Mouse (Mus musculus) CH12.LX (cell line): Measurements from ENCODE around the gene Gm49325. TPM values are rescaled to one million over a fixed set of nuclear protein-coding genes. Genes with fewer than 3 reads are reported as not detected.

ENCODE experiments used
- DNase-seq: peaks from one replicate; pipeline ENCODE4 v3.0.0-alpha.2; 2013; ENCODE audit errors: extremely low read depth
- H3K27ac ChIP-seq: 2 replicates; pipeline ENCODE4 v1.5.1; 2012; ENCODE audit warnings: low read depth, mild to moderate bottlenecking, control low read depth, moderate library complexity; ENCODE audit not compliant: insufficient read depth
- H3K27me3 ChIP-seq: replicated peaks from 2 replicates; pipeline ENCODE3; 2012; ENCODE audit warnings: inconsistent platforms
- H3K36me3 ChIP-seq, 2 experiments: replicated peaks in 1 of 2; 2 replicates each; pipeline versions ENCODE3 to v1.6.1; 2012; ENCODE audit warnings: inconsistent platforms in 1 of 2, low read length in 1 of 2, mild to moderate bottlenecking in 1 of 2, mixed read lengths in 1 of 2, moderate library complexity in 1 of 2; ENCODE audit not compliant: control insufficient read depth in 1 of 2, insufficient read depth in 1 of 2
- H3K4me1 ChIP-seq, 2 experiments: 2 replicates each; pipeline ENCODE4 v1.6.1; 2012; ENCODE audit warnings: inconsistent platforms in 1 of 2, moderate library complexity in 1 of 2; ENCODE audit not compliant: insufficient read depth in 2 of 2, control insufficient read depth in 1 of 2
- H3K4me2 ChIP-seq: 2 replicates; pipeline ENCODE4 v1.6.1; 2012; ENCODE audit warnings: low read depth, mild to moderate bottlenecking, control low read depth; ENCODE audit not compliant: poor library complexity, insufficient read depth, severe bottlenecking
- H3K4me3 ChIP-seq, 3 experiments: fragments of 150-350 bp in 1 of 3; sonication (generic) in 1 of 3; replicated peaks in 1 of 3; 2 replicates each; pipeline versions ENCODE3 to v1.5.1; 2011 to 2012; ENCODE audit warnings: low read depth in 2 of 3, low read length in 2 of 3, mild to moderate bottlenecking in 2 of 3, moderate library complexity in 2 of 3, control low read depth in 1 of 3, improper control_type of control experiment in 1 of 3, inconsistent platforms in 1 of 3, mixed read lengths in 1 of 3; ENCODE audit not compliant: poor library complexity in 1 of 3
- H3K79me2 ChIP-seq: replicated peaks from 2 replicates; pipeline ENCODE4 v1.6.1; 2012; ENCODE audit warnings: mild to moderate bottlenecking, moderate library complexity; ENCODE audit not compliant: control insufficient read depth, poor library complexity, insufficient read depth, severe bottlenecking; ENCODE audit errors: extremely low read depth
- H3K9ac ChIP-seq: 2 replicates; pipeline ENCODE4 v1.6.1; 2012; ENCODE audit warnings: low read depth, mild to moderate bottlenecking, control low read depth, moderate library complexity; ENCODE audit not compliant: insufficient read depth
- H3K9me3 ChIP-seq: replicated peaks from 2 replicates; pipeline ENCODE3; 2012; ENCODE audit warnings: low read length, inconsistent platforms, mixed read lengths
- CHD1 ChIP-seq: IDR thresholded peaks from 2 replicates; pipeline ENCODE4 v1.6.1; 2012; ENCODE audit warnings: low read depth, low read length, improper control_type of control experiment, inconsistent platforms
- CHD2 ChIP-seq: IDR thresholded peaks from 2 replicates; pipeline ENCODE4 v1.6.1; 2011; ENCODE audit warnings: low read length, improper control_type of control experiment
- CTCF ChIP-seq, 2 experiments: IDR thresholded peaks in 1 of 2; conservative IDR thresholded peaks in 1 of 2; 2 replicates each; pipeline ENCODE4 v1.5.1; 2011 to 2012; ENCODE audit warnings: low read depth in 2 of 2, low read length in 2 of 2, improper control_type of control experiment in 1 of 2, inconsistent platforms in 1 of 2, mild to moderate bottlenecking in 1 of 2, moderate library complexity in 1 of 2
- EP300 ChIP-seq: IDR thresholded peaks from 2 replicates; pipeline ENCODE4 v1.6.1; 2011; ENCODE audit warnings: low read length, improper control_type of control experiment
- HCFC1 ChIP-seq: IDR thresholded peaks from 2 replicates; pipeline ENCODE4 v1.6.1; 2012; ENCODE audit warnings: low read depth, mild to moderate bottlenecking, inconsistent platforms, low read length, improper control_type of control experiment
- IRF4 ChIP-seq: IDR thresholded peaks from 2 replicates; pipeline ENCODE4 v1.6.1; 2014; ENCODE audit warnings: low read depth, mild to moderate bottlenecking, inconsistent platforms, low read length, improper control_type of control experiment
- JUN ChIP-seq: IDR thresholded peaks from 2 replicates; pipeline ENCODE4 v1.6.1; 2011; ENCODE audit warnings: low read depth, mild to moderate bottlenecking, low read length, improper control_type of control experiment, moderate library complexity; ENCODE audit not compliant: insufficient read depth
- MAX ChIP-seq: IDR thresholded peaks from 2 replicates; pipeline ENCODE4 v1.6.1; 2011; ENCODE audit warnings: low read length, improper control_type of control experiment
- MAZ ChIP-seq: IDR thresholded peaks from 2 replicates; pipeline ENCODE4 v1.6.1; 2012; ENCODE audit warnings: low read depth, mild to moderate bottlenecking, inconsistent platforms, low read length, improper control_type of control experiment, moderate library complexity
- MEF2A ChIP-seq: IDR thresholded peaks from 2 replicates; pipeline ENCODE4 v1.6.1; 2014; ENCODE audit warnings: low read depth, mild to moderate bottlenecking, inconsistent platforms, low read length, improper control_type of control experiment, borderline replicate concordance
- MXI1 ChIP-seq: IDR thresholded peaks from 2 replicates; pipeline ENCODE4 v1.6.1; 2011; ENCODE audit warnings: mild to moderate bottlenecking, low read depth, low read length, improper control_type of control experiment
- MYC ChIP-seq: IDR thresholded peaks from 2 replicates; pipeline ENCODE4 v1.6.1; 2011; ENCODE audit warnings: low read depth, mild to moderate bottlenecking, improper control_type of control experiment, low read length
- PAX5 ChIP-seq: IDR thresholded peaks from 2 replicates; pipeline ENCODE4 v1.6.1; 2012; ENCODE audit warnings: low read length, inconsistent platforms, mixed read lengths
- SIN3A ChIP-seq: IDR thresholded peaks from 2 replicates; pipeline ENCODE4 v1.6.1; 2012; ENCODE audit warnings: low read length, improper control_type of control experiment, inconsistent platforms
- SMC3 ChIP-seq: IDR thresholded peaks from 2 replicates; pipeline ENCODE4 v1.6.1; 2011; ENCODE audit warnings: low read depth, low read length, improper control_type of control experiment
- UBTF ChIP-seq: IDR thresholded peaks from 2 replicates; pipeline ENCODE4 v1.6.1; 2012; ENCODE audit warnings: low read depth, mild to moderate bottlenecking, inconsistent platforms, low read length, improper control_type of control experiment, moderate library complexity
- ZC3H11A ChIP-seq: IDR thresholded peaks from 2 replicates; pipeline ENCODE4 v1.6.1; 2012; ENCODE audit warnings: low read depth, mild to moderate bottlenecking, inconsistent platforms, low read length, improper control_type of control experiment
- ZMIZ1 ChIP-seq: IDR thresholded peaks from 2 replicates; pipeline ENCODE4 v1.6.1; 2012; ENCODE audit warnings: low read depth, mild to moderate bottlenecking, inconsistent platforms, low read length, improper control_type of control experiment
- dilution Hi-C: fragments of 300-500 bp; cut with MboI; formaldehyde crosslinking; loops from 2 replicates; pipeline ENCODE4 v1.14.3; 2020; ENCODE audit warnings: low sequenced_read_pairs; ENCODE audit not compliant: extremely low pct_unique_long_range_greater_than_20kb, extremely low pct_ligation_motif_present
- in situ Hi-C: fragments of 300-500 bp; cut with MboI; formaldehyde crosslinking; loops from 3 replicates; pipeline ENCODE4 v1.14.3; 2019; ENCODE audit warnings: low sequenced_read_pairs, low pct_ligation_motif_present, low pct_unique_long_range_greater_than_20kb, mixed read lengths
- polyA plus RNA-seq: library from polyadenylated mRNA; unstranded; fragments of >175 nt; gene quantifications from 2 replicates; pipeline ENCODE4 v1.2.1, GENCODE M21; 2012; ENCODE audit warnings: low read depth; ENCODE audit not compliant: insufficient read length
- total RNA-seq, 2 experiments: library from RNA; depleted of rRNA; stranded (reverse); fragments of 300-350 nt in 1 of 2; fragments of >200 nt in 1 of 2; gene quantifications; 2 replicates each; pipeline ENCODE4 v1.2.3; 2012 to 2014

Gene Gm49325
- total and polyA plus RNA-seq, 3 experiments: 1.1 to 26.9 TPM; not detected in 1

DNA sequence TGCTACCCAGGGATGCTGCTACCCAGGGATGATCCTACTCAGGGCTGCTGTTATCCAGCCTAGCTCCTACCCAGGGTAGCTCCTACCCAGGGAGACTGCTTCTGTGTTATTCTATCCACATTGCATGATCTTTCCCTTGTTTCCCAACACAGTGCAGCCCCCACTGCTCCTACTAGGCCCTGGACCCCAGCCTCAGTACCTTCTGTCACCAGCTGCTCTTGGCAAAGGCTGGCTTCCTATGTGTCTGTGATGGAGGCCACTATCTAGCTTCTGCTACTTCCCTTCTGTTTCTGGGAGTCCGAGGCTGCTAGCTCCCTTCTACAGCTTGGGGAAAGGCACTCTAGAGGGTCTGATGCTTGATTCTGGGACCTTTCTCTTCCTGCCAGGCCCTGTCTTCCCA lies 41.5 kb downstream of the Gm49325 start:
- in situ Hi-C loops: loop anchor here (25.0 kb wide), 1 partner anchor 240 kb away; no protein-coding TSS in a partner anchor
- H3K79me2 ChIP-seq: no peaks in the 10 kb centered on the region
- no peak for DNase-seq
- H3K4me1 ChIP-seq: no peaks in the 10 kb centered on the region; a peak in 1 of 4 replicates
- no peak overlapping the region for H3K9ac ChIP-seq
- no peak overlapping the region for H3K4me2 ChIP-seq
- no peak overlapping the region for H3K4me3 ChIP-seq
- no peak for TF ChIP-seq SMC3
- no peak for TF ChIP-seq CHD1
- no peak for TF ChIP-seq IRF4
- TF ChIP-seq PAX5: no peak
- no peak for TF ChIP-seq MAZ
- TF ChIP-seq SIN3A: no peak
- TF ChIP-seq ZMIZ1: no peak
- no peak for TF ChIP-seq MYC
- TF ChIP-seq HCFC1: no peak
- TF ChIP-seq ZC3H11A: no peak
- TF ChIP-seq MEF2A: no peak
- TF ChIP-seq JUN: no peak
- TF ChIP-seq CTCF (conservative IDR thresholded peaks at IDR 0.05 in 1 of 2, IDR thresholded peaks at IDR 0.05 in 1 of 2; ENCODE audit: low read depth in 2 of 2, low read length in 2 of 2): no peak
- no peak for TF ChIP-seq MAX
- no peak for TF ChIP-seq UBTF
- TF ChIP-seq EP300: no peak
- H3K27me3 ChIP-seq: no peaks in the 10 kb centered on the region
- H3K27ac ChIP-seq: no peak overlapping the region
- no peaks in the 10 kb centered on the region for H3K9me3 ChIP-seq
- H3K36me3 ChIP-seq: peaks cover 39 to 52% of the 10 kb centered on the region in 2 experiments
- dilution Hi-C loops: no loop called here

DNA sequence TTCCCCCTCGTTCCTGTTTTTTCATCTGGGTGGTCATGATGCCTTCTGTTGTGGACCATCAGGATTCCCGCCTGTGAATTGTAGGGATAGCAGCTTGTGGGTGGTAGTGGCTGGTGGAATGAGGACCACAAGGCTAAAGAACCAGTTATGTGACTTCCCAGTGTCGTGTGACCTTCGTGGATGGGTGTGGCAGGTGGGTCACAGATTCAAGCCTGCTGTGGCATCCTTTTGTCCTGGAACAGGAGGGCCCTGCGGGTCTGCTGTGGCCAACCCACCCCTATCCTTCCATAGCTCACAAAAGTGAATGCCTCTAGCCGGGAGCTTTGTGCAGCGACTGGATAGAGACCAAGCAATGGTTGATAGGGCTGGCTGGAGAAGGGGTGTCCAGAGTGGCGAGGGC lies 41.9 kb downstream of the Gm49325 start:
- Histone ChIP-seq H3K4me3 (no peak overlapping the region), H3K9me3 (no peaks in the 10 kb centered on the region), H3K4me2 (no peak overlapping the region), H3K27me3 (no peaks in the 10 kb centered on the region), H3K4me1 (no peaks in the 10 kb centered on the region; a peak in 1 of 4 replicates), H3K36me3 (peaks cover 38 to 49% of the 10 kb centered on the region in 2 experiments), H3K79me2 (no peaks in the 10 kb centered on the region), H3K27ac (no peak overlapping the region), H3K9ac (no peak overlapping the region)
- dilution Hi-C loops (no loop called here), in situ Hi-C loops (loop anchor here (25.0 kb wide), 1 partner anchor 239 kb away; no protein-coding TSS in a partner anchor)
- TF ChIP-seq MXI1 (no peak), MEF2A (no peak), CHD2 (no peak), SIN3A (no peak)
- DNase-seq: no peak
